Mouse (Mus musculus) hindlimb bud, embryonic 11.5 days (tissue): Measurements from ENCODE around the gene Gpr31b.
"Not testable (repeated sequence)": the region's sequence is repeated elsewhere in the genome, so short reads cannot be mapped to it uniquely, and the experiment has no call there.

Source experiments
- DNase-seq: peaks from one replicate; pipeline ENCODE4 v3.0.0-alpha.2; 2012; ENCODE audit warnings: low read depth, low spot score; ENCODE audit errors: extremely low spot score

The Gpr31b gene

DNA sequence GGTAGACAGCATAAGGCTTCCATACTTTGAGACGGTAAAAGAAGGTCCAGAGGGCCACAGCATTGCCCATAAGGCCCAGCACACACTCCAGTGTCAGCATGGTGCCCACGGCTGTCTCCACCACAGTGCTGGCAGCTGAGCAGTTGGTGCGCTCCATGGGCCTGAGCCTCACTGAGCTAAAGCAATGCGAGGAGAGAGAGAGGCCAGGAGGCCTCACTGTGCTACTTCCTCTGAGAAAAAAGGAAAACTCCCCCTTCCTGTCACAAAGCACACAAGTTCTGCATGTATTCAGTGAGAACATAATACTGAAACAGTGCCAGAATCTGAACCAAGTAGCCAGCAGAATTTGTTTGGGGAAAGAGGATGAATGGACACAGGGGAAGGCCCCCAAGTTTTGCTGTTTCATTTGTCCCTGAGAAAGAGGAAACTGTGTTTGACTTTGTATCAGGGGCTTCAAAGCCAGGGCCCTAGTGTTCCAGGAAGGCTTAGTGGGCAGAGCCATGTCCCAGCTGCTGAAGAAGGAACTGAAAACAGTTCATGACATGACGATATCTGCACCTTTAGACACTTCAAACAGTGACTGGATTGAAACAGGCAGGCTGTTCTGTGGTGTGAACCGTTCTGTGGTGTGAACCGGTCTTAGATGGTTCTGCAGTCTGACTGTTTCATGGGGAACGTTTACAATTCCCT, at the start of gene Gpr31b:
Gpr31b (minus strand) TSS at position 173 of the 690 bp plus-strand sequence.
- DNase-seq = not testable (repeated sequence)

DNA sequence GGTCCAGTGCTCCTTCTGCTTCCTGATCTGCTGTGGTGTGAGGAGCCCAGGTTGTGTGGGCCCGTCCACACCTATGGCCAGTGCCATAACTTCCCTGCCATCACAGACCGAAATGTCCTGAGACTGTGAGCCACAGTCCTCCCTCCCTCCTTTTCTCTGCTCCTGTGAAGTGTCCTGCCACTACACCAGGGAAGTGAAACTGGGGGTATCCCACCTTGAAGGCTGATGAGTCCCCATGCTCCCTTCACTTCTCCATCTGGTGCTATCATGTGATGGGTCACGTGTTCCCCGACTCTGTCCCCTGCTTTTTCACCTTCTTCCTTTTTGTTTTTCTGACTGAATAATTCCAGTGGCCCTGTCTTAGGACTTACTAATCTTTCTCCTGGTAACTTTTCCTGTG, 40.9 kb upstream of the Gpr31b start:
- not testable (repeated sequence) for DNase-seq

DNA sequence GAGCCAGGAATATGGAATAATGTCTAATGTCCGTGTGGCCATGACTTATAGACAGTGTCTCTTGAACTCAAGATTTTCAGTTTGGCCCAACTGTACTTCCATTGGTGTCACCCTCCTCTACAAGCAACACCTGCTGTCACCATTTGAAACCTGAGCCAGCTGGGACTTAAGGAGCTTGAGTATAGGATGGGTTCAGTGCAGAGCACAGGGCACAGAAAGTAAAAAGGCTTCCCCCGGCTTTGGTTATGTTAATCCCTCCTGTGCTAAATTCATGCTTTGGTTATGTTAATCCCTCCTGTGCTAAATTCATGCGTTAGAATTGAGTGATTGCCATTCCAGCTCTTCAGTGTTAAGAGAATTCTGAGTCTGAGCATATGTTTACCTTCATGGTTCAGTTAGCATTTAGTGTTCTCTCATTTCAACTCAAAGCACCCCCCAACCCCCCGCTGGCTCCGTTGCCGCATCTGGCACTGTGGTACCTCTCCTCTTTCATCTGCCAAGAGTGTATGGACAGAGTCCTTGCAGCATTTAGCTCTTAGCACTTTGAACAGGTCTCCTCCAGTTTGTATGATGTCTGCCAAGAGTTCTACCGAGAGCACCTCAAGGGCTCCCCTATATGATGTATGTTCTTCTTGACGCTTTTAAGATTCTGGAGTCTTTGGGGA, 40.1 kb upstream of the Gpr31b start:
- DNase-seq = not testable (repeated sequence)

DNA sequence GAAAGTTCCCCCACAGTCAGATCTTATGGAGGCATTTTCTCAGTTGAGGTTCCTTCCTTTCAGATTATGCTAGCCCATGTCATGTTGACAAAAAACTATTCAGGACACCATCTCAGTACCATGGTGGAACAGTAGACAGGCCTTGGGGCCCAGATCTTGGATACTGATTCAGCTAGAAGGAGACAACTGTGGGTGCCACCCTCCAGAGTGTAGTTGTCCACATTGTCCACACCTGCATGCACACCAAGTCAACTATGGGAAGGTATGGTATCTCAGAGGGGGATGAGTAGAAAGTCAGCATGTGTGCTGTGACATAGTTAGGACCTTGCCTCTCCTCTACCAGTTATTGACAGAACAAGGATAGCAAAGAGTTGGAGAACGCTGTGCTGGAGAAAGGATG, 39.4 kb upstream of the Gpr31b start:
- not testable (repeated sequence) for DNase-seq

DNA sequence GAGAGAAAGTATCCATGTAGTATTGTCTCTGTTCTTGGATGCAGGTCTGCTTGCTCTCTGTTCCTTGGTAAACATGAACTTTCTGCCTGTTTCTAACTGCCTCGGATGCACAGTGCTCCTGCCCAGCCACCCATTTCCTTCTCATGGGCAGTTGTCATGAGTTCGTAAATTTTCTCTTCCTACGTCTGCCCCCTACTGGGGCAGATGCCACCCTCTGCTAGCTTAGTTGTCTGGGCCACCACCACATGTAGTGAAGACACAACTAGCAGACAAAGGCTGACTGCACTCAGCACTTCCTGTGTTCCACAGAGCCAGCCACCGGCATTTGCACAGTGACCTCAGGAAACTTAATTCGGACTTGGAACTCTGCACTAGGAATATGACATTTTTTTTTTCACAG, 17.1 kb upstream of the Gpr31b start:
- not testable (repeated sequence) for DNase-seq

DNA sequence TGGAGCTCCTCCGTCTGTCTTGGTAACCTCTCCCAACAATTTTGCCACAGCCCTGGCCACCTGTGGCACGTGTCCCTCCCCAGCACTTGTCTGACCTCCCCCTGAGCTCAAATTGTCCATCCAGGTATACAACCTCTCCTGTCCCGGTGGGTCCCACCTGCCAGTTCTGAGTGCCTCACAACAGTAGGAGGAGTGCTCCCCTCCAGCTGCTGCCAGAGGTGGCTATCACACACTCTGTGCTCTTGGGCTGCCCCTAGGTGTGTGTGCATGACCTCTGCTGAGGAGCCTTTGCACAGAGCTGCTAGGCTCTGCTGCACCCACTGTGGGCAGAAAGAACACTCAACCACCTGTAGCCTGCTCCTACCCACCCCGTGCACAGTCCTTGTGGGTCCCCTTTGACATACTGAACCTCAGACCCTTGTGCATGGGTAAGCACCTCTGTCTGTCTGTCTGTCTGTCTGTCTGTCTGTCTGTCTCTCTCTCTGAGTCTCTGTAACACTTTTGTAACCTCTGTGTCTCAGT, 15.8 kb upstream of the Gpr31b start:
- not testable (repeated sequence) for DNase-seq

DNA sequence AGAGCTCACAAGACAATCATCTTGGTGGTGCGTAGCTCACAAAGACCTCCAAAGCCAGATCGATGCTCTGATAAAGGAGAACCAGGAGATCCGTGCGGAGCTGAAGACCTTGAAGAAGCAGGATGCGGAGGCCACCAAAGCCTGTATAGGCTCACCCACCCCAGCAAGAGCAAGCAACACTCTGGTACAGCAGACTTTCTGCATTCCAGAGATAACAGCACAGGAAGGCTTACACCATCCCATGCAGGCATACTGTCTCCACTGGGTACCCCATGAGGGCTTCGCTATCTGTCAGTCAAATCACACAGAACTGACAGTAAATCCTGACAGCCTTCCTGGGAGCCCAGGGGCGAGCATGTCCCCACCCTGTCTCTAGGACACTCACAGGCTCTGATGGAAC, 10.8 kb upstream of the Gpr31b start:
- not testable (repeated sequence) for DNase-seq

DNA sequence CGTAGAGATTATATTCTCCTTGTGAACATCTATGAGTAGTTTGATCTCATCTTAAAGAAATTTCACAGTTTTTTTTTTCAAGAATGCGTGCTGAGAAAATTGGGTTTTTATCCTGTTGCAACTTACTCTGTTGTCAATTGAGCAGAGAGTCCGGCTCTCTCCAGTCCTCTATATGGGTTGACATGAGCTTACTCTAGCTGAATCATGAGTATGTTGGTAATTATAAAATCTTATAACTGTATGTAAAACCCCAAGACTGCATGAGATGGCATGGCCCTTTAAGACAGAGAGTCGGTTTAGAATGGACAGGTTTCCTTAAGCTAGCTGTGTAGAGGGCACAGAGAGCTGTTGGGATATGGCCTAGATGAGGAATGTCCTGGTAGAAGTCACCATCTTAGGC, 8.7 kb upstream of the Gpr31b start, which contains the start of gene Tcp10b:
Tcp10b (plus strand) TSS at position 301 of the 400 bp plus-strand sequence.
- DNase-seq = not testable (repeated sequence)

DNA sequence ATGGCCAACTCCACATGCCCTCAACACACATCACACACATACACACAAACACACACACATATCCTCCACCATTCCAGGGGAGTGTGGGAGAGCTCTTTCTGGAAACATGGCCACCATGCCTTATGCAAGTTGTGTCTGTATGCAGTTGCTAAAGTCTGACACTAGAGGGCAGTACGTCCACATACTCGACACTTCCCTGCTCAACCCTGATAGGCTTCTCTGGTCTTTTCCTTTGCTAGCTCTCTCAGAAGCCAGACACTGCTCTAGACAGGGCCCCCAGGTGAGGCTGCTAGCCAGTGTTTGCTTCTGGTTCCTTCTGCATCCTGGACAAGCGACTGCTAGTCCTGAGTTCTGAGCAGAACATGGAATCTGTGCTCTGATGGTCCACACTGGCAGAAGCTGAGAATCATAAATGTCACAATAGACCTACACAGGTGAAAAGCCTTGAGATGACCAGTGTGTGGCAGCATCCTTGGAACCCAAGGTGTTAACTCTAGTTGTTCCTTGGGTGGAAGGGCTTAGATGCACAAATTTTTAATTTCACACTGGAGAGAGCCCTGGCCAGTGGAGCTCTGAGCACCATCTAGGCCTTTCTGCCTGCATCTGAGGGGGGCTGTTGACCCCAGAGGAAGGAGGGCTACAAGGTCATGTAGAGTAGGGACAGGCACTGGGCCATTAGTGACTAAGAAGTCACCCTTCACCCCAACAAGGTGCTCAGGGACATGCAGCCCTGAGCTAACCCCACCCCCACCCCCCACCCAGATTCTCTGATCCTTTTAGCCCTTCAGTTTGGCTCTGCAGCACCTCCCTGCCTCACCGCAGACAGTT, 8.0 kb downstream of the Gpr31b start:
- DNase-seq = peak; percentile 28

DNA sequence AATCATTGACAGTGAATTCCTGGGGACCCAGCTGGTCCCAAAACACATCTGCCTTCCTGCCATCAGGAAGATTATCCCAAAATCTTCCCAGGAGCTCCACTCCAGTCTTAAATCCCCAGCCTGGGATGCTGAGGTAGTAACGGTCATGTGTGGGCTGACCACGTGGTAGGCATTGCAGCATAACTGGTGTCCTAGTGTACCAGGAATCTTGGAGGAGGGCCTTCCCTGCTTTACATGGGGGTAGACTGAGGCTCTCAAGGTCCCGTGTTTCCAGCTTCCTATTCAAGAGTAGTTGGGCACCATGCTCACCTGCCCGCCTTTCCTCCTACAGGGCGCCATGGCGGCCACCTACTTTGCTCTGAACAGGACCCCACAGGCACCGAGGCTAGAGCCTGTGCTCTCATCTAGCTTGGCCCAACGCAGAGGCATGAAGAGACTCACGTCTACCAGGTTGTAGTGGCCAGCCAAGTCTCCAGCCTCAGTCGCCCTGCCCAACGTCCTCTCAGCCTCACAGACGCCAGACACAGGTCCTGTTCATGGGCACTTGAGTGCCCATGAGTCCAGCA, 15.4 kb downstream of the Gpr31b start:
- DNase-seq = not testable (repeated sequence)

DNA sequence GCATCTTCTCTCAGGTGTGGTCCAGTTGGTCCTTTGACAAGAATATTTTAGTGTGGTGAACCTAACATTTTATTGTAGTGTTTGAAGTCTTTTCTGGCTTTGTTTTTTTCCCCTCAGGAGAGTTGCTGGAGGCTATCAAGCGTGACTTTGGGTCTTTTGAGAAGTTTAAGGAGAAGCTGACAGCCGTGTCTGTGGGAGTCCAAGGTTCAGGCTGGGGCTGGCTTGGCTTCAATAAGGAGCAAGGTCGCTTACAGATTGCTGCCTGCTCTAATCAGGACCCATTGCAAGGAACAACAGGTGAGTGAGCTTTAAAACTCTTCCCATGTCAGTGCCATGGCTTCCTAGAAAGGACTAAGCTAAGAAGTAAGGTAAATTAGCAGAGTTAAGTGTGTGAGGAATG, 38.8 kb downstream of the Gpr31b start:
- no peak for DNase-seq

DNA sequence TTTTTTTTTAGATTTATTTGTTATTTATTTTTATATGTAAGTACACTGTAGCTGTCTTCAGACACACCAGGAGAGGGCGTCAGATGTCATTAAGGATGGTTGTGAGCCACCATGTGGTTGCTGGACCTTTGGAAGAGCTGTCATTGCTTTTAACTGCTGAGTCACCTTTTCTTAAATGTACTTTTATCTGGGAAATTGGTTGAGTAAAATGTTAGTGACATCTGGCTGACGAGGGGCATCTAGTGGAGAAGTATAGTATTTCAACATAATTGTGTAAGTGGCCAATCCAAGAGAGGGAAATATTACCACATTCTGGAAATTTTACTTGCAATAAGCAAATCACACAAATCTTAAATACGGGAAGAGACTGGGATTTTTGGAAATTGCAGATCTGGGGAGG, 42.2 kb downstream of the Gpr31b start:
- no peak for DNase-seq

DNA sequence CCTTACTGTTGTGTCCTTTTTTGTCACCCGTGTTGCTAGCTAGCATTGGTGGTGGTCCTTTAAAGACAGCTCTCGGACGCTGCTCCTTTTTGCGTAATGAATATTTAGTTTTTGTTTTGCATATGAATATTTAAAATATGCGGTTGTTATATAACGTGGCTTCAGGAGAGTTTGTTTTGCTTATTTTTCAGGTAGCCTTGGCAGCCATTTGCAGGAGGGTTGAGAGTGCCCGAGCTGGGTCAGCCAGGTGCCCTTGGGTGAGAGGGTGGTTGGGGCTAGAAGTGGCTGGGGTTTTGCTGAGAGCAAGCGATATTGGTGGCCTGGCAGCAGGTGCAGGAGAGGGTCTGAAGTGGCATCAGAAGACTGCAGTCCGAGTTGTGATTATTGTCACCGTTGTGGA, 43.6 kb downstream of the Gpr31b start:
- DNase-seq = no peak

DNA sequence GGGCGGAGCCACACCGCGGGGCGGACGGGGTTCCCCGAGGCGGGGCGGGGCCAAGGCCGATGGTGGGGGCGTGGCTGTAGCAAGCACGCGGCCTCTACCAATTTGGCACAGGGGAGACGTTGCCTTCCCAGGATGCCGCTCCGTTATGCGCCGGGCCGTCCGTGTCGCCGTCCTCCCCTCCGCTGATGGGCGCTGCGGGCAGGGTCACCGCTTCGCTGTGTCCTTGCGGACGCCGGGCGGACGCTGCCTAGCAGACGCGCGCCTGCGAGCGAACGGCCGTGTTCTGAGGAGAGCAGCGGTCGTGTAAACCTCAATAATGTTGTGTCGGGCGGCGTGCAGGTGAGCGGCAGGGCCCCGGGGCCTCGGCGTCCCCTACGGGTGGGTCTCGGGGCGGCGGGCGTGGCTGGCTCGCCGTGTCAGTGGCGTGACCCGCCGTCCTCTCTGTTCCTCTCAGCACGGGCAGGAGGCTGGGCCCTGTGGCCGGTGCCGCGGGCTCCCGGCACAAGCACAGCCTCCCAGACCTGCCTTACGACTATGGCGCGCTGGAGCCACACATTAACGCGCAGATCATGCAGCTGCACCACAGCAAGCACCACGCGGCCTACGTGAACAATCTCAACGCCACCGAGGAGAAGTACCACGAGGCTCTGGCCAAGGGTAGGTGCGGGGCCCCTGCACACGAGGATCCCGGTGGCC, 44.2 kb downstream of the Gpr31b start:
- peak; percentile 76 for DNase-seq

DNA sequence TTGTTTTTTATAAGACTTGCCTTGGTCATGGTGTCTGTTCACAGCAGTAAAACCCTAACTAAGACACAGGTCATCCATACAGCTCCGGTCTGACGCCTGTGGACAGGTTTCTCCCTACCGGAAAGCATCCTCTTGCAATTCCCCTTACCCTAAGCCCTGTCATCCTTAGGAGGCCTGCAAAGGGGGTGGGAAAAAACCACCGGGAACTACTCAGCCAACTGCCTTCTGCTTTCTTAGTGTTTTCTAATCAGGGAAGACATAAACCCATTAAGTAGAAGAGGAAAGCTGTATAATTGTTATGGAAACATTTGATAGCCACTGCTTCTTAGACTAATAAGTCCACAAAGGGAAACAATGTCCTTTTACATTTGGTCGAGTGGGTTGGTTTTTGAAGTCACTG, 45.1 kb downstream of the Gpr31b start:
- no peak for DNase-seq

DNA sequence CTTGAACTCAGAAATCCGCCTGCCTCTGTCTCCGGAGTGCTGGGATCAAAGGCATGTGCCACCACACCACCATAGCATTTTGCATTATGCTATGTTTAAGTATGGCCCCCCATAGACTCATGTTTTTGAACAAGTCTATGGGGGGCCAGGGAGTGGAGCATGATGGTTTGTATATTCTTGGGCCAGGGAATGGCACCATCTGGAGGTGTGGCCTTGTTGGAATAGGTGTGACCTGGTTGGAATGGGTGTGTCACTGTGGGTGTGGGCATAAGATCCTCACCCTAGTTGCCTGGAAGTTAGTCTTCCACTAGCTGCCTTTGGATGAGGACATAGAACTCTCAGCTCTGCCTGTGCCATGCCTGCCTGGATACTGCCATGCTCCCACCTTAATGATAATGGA, 45.5 kb downstream of the Gpr31b start, which contains the start of gene Sod2:
Sod2 (plus strand) TSS at position 301 of the 400 bp plus-strand sequence.
- DNase-seq = not testable (repeated sequence)

DNA sequence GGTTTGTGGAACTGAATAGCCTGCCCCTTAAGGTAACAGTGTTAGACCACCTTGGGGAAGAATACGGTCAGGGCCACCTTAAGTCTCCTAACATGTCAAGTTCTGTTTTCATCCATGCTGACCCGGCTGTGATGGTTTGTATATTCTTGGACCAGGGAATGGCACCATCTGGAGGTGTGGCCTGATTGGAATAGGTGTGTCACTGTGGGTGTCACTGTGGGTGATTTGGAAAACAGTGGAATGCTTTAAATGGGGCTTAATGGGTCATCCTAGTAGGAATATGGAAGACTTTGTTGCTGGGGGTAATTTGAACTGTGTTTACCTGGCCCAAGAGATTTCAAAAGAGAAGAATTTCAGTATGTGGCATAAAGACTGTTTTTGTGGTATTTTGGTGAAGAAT, 47.7 kb downstream of the Gpr31b start:
- not testable (repeated sequence) for DNase-seq

DNA sequence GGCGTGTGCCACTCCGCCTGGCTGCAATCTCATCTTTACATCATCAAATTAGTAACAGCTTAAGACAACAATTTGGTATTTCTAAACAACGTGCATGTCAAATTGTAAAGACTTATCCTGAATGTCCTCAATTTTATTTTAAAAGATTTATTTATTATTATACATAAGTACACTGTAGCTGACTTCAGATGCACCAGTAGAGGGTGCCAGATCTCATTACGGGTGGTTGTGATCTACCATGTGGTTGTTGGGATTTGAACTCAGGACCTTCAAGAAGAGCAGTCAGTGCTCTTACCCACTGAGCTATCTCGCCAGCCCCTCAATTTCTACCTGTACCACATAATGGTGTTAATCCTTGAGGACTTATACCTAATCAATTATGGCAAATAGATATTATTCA, 49.9 kb downstream of the Gpr31b start:
- DNase-seq = not testable (repeated sequence)
